Mouse (Mus musculus) cerebellum, adult 2 months (tissue): ENCODE measurements around the gene Fbn1.

Experiments
- CTCF ChIP-seq: fragments of 200-500 bp; IDR thresholded peaks from 2 replicates; pipeline ENCODE4 v1.5.1; 2011; ENCODE audit warnings: low read depth, mild to moderate bottlenecking, control low read depth, low read length, moderate library complexity, borderline replicate concordance; ENCODE audit not compliant: insufficient read depth
- POLR2A ChIP-seq: fragments of 200-500 bp; IDR thresholded peaks from 2 replicates; pipeline ENCODE4 v1.6.1; 2011; ENCODE audit warnings: low read length, control low read depth, borderline replicate concordance; ENCODE audit not compliant: insufficient read depth

DNA sequence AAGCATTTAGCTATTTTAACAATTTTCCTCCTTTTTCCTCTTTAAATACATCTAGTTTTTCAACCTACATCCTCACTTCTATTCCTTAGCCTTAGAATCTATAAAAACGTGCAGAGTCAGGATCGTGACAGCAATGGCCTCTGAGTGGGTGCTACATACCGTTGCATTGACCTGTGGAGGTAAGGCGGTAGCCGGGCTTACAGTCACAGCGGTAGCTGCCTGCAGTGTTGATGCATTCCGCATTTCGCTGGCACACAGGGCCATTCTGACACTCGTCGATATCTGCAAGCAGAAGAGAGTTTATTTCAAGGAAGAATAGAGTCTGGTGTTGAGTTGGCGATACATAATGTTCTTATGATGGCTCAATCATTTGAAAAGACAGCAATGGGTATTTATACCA, 172.6 kb downstream of the Fbn1 start:
- no peak for TF ChIP-seq CTCF
- no peak for TF ChIP-seq POLR2A
